Mouse (Mus musculus): ENCODE results near the gene Mfsd7a.

The Mfsd7a gene

GRCm38 (mm10) chr5:108433804-108434587, 14.7 kb downstream of the Mfsd7a start, which contains the start of gene Atp5k:
Gene Atp5k (minus strand): TSS chr5:108434448.
- under 1% methylated on average over 42 of the region's 42 CpGs for WGBS

GRCm38 (mm10) chr5:108431196-108431595, 17.5 kb downstream of the Mfsd7a start:
- WGBS, result 90% methylated on average over 6 of the region's 6 CpGs

- 55% methylated on average over 1 of the region's 1 CpGs for WGBS
Measured at GRCm38 (mm10) chr5:108427186-108427585, 21.5 kb downstream of the Mfsd7a start.

- 84% methylated on average over 2 of the region's 2 CpGs for WGBS
Measured at GRCm38 (mm10) chr5:108423427-108423826, 25.3 kb downstream of the Mfsd7a start.

- 86% methylated on average over 3 of the region's 3 CpGs for WGBS
Measured at GRCm38 (mm10) chr5:108422741-108423140, 25.9 kb downstream of the Mfsd7a start.

- WGBS, result 86% methylated on average over 2 of the region's 2 CpGs
Measured at GRCm38 (mm10) chr5:108414711-108415110, 34.0 kb downstream of the Mfsd7a start.

GRCm38 (mm10) chr5:108406977-108407376, 41.7 kb downstream of the Mfsd7a start:
- 47% methylated on average over 2 of the region's 2 CpGs for WGBS

GRCm38 (mm10) chr5:108405460-108405859, 43.2 kb downstream of the Mfsd7a start:
- 64% methylated on average over 1 of the region's 1 CpGs for WGBS

GRCm38 (mm10) chr5:108403453-108403852, 45.2 kb downstream of the Mfsd7a start:
- 76% methylated on average over 4 of the region's 4 CpGs for whole genome bisulfite sequencing

Data from cerebral cortex, adult 2 months (tissue).